Mouse (Mus musculus) limb, embryonic 13.5 days (tissue): ENCODE data around the gene Tmem161b. TPM values are rescaled to one million over a fixed set of nuclear protein-coding genes. Genes with fewer than 3 reads are reported as not detected.
"Not testable (repeated sequence)": the region's sequence is repeated elsewhere in the genome, so short reads cannot be mapped to it uniquely, and the experiment has no call there.

Source experiments
- ATAC-seq: fragments of 200-750 bp; cut with Nextera tagmentation; 2 replicates; pipeline ENCODE4 v1.8.0; 2017; ENCODE audit warnings: low read depth, moderate number of reproducible peaks, moderate TSS enrichment; ENCODE audit not compliant: low FRiP score
- H3K27ac ChIP-seq: fragments of 300-500 bp; sonication (generic); 2 replicates; pipeline ENCODE4 v1.5.1; 2015; ENCODE audit warnings: inconsistent platforms, mild to moderate bottlenecking, moderate library complexity
- H3K27me3 ChIP-seq: fragments of 300-500 bp; sonication (generic); 2 replicates; pipeline ENCODE4 v1.6.1; 2015; ENCODE audit warnings: mild to moderate bottlenecking, inconsistent platforms
- H3K36me3 ChIP-seq: fragments of 300-500 bp; sonication (generic); 2 replicates; pipeline ENCODE4 v1.6.1; 2015; ENCODE audit warnings: inconsistent platforms, mild to moderate bottlenecking, moderate library complexity
- H3K4me1 ChIP-seq: fragments of 300-500 bp; sonication (generic); 2 replicates; pipeline ENCODE4 v1.6.1; 2015; ENCODE audit warnings: inconsistent platforms
- H3K4me2 ChIP-seq: fragments of 300-500 bp; sonication (generic); replicated peaks from 2 replicates; pipeline ENCODE4 v1.6.1; 2015; ENCODE audit warnings: inconsistent platforms, mild to moderate bottlenecking, moderate library complexity
- H3K4me3 ChIP-seq: fragments of 300-500 bp; sonication (generic); 2 replicates; pipeline ENCODE4 v1.5.1; 2015; ENCODE audit warnings: moderate library complexity, mild to moderate bottlenecking, inconsistent platforms
- H3K9ac ChIP-seq: fragments of 300-500 bp; sonication (generic); 2 replicates; pipeline ENCODE4 v1.6.1; 2015; ENCODE audit warnings: mild to moderate bottlenecking, inconsistent platforms
- H3K9me3 ChIP-seq: fragments of 300-500 bp; sonication (generic); 2 replicates; pipeline ENCODE4 v1.6.1; 2016; ENCODE audit warnings: inconsistent platforms
- WGBS: fragments of 180-500 bp; shearing (Covaris S2); methylation state at CpG from one replicate; pipeline ENCODE4 v1.1.7; 2015; 5-methylcytosine and 5-hydroxymethylcytosine counted together
- polyA plus RNA-seq: library from polyadenylated mRNA; unstranded; fragments of >200 nt; fragmentation: Nextera tagmentation; extraction: Ambion mirVana; gene quantifications from 2 replicates; pipeline ENCODE4 v1.2.1, GENCODE M21; 2015

Gene Tmem161b
- polyA plus RNA-seq, result 15.5 and 16.7 TPM in 2 replicates

DNA sequence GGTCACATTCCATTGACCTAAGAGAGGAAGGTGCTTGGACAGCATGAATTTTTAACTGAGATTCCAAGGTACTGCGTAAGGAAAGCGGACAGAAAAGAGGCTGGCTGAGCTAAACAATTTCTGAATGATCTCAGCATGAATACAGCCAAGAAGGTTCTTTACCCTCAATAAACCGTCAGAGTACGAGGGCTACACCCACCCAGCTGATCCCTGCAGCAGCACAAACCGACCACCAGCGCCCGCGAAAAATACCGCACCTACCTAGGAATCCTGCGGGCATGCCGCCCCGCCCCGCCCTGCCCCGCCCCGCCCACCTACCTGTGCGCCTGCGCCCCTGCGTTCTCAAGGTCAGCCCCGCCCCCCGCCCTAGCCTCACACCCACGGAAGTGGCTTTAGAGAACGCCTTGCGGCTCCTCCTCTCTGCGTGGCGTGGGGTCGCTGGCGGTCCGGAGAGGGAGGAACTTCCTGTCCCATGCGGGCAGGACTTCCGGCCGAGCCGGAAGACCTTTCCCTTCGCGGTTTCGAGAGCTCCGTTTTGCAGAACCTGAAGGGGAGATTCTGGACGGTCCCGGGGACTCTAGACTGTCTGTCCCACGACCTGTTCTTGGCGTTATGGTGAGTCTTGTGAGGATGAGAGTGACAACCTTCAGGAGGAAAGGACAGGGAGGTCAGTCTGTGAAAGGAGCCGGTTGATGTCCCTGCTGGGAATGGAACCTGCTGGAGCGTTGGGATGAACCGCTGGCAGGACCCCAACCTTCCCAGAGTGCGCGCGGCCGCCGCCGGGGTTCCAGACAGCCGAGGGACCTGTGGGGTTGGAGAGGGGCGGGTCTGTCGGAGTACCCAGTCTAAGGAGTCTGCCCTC lies at the start of gene Tmem161b:
Gene Tmem161b, plus strand, starts transcription at position 477 of the 862 bp plus-strand sequence.
- H3K4me3 ChIP-seq, result peak within 1 kb of the TSS; percentile 79
- peaks cover 15% of the 10 kb centered on the region for H3K4me1 ChIP-seq

DNA sequence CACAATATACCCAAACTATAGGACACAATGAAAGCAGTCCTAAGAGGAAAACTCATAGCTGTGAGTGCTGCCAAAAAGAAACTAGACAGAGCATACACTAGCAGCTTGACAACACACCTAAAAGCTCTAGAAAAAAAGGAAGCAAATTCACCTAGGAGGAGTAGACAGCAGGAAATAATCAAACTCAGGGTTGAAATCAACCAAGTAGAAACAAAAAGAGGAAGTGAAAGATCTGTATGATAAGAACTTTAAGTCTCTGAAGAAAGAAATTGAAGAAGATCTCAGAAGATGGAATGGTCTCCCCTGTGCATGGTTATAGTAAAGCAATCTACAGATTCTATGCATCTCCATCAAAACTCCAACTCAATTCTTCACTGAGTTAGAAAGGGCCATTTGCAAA lies 36.3 kb upstream of the Tmem161b start:
- not testable (repeated sequence) for H3K4me2 ChIP-seq, H3K9me3 ChIP-seq, H3K27me3 ChIP-seq, H3K27ac ChIP-seq, H3K36me3 ChIP-seq, H3K9ac ChIP-seq, H3K4me3 ChIP-seq, H3K4me1 ChIP-seq, ATAC-seq

More for the DNA sequence above, at the start of gene Tmem161b:
- peak within 1 kb of the TSS; percentile 52; the same call in 1 of the 2 replicates for H3K27ac ChIP-seq
- H3K36me3 ChIP-seq, result no peaks in the 10 kb centered on the region
- no peaks in the 10 kb centered on the region for H3K9me3 ChIP-seq
- H3K9ac ChIP-seq, result peak within 1 kb of the TSS; percentile 87
- peak; percentile 99 for ATAC-seq
- H3K4me2 ChIP-seq, result peak within 1 kb of the TSS; percentile 89
- H3K27me3 ChIP-seq, result no peaks in the 10 kb centered on the region
- 1% methylated on average over 42 of the region's 52 CpGs for WGBS

DNA sequence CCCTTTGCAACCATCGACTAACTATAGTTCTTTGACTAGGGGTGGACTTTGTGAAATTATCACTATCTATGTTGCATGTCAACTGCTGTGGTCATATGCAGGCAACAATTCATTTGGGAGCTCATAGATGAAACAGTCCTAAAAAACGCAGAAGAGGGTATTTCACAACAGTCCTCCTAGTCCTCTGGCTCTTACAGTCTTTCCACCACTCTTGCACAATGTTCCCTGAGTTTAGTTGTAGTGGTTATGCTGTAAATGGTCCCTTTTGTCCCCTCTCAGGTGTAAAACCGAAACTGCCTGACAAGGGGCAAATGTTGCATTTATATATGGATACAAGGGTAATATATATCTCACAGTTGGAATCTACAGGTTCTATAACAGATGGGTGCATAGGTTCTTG lies 29.4 kb upstream of the Tmem161b start:
- Histone ChIP-seq H3K27ac (no peak overlapping the region), H3K9me3 (no peaks in the 10 kb centered on the region), H3K4me3 (no peak overlapping the region), H3K27me3 (no peaks in the 10 kb centered on the region), H3K4me2 (no peak overlapping the region), H3K36me3 (no peaks in the 10 kb centered on the region), H3K4me1 (no peaks in the 10 kb centered on the region), H3K9ac (no peak overlapping the region)
- WGBS, result 82% methylated on average over 3 of the region's 3 CpGs
- no peak for ATAC-seq

DNA sequence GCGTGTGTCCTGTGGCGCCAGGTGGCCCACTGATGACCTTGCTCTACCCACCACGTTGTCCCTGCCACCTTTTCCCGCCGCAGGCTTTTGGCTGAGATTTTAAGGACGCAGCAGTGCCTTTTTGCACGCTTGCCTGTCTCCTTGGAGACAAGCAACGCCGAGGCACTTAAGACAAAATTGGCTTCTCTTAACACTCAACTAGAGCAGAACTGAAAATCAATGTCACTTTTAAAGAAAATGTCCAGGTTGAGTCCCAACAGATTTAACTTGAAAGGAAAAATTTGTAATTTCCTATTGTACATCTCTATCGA lies 541 bp downstream of the Tmem161b start:
- Histone ChIP-seq H3K4me3 (peak overlapping the region; percentile 79), H3K9me3 (no peaks in the 10 kb centered on the region), H3K4me1 (peaks cover 15% of the 10 kb centered on the region), H3K27me3 (no peaks in the 10 kb centered on the region), H3K36me3 (no peaks in the 10 kb centered on the region; the same call in 1 of the 2 replicates), H3K9ac (peak overlapping the region; percentile 87), H3K4me2 (peak overlapping the region; percentile 89), H3K27ac (peak overlapping the region; percentile 52; the same call in 1 of the 2 replicates)
- no peak for ATAC-seq
- WGBS, result 5% methylated on average over 10 of the region's 10 CpGs

DNA sequence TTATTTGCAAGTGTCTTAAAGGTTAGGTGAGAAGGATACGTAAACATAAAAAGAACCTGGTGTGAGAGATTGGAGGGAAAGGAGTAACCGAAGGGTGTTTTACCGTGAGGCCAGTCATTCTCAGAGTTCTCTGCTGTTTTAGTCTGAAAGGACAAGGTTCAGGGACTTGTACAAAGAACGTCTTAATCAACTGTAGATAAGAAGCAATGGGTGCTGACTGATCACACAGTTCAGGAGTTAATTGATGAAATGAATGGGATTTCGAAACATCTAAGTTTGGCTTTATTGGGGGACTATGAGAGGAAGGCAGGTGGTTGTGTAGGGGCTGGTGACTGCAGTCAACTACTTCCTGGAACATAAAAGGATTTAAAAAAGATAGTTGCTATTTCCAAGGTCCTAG lies 922 bp downstream of the Tmem161b start:
- H3K4me2 ChIP-seq, result peak overlapping the region; percentile 89
- H3K27ac ChIP-seq, result no peak overlapping the region
- peak overlapping the region; percentile 87; the same call in 1 of the 2 replicates for H3K9ac ChIP-seq
- 54% methylated on average over 5 of the region's 5 CpGs for WGBS
- no peaks in the 10 kb centered on the region; the same call in 1 of the 2 replicates for H3K36me3 ChIP-seq
- H3K9me3 ChIP-seq, result no peaks in the 10 kb centered on the region
- H3K27me3 ChIP-seq, result no peaks in the 10 kb centered on the region
- no peak for ATAC-seq
- H3K4me3 ChIP-seq, result peak overlapping the region; percentile 79
- H3K4me1 ChIP-seq, result peaks cover 15% of the 10 kb centered on the region

DNA sequence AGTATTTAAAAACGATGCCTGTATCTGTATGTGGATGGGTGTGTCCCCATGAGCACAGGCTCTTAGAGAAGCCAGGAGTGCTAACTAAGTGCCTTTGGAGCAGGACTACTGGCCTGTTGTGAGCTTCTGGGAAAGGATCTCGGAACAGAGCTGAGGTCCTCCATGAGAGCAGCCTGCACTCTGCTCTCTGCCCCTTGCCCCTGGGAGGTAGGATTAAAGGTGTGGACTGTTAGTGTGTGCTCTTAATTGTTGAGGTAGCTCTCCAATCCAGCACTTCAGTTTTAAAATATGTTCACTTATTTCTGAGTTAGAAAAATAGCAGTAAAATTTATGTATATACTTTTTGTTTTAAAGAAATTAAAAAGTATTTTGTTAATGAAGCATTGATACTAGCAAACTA lies 11.9 kb downstream of the Tmem161b start:
- peaks cover 23% of the 10 kb centered on the region for H3K9me3 ChIP-seq
- no peak overlapping the region for H3K4me2 ChIP-seq
- no peak overlapping the region for H3K9ac ChIP-seq
- peaks cover 21% of the 10 kb centered on the region for H3K36me3 ChIP-seq
- 90% methylated on average over 2 of the region's 2 CpGs for WGBS
- H3K4me1 ChIP-seq, result no peaks in the 10 kb centered on the region
- H3K27ac ChIP-seq, result no peak overlapping the region
- no peak for ATAC-seq
- H3K27me3 ChIP-seq, result no peaks in the 10 kb centered on the region
- no peak overlapping the region for H3K4me3 ChIP-seq

DNA sequence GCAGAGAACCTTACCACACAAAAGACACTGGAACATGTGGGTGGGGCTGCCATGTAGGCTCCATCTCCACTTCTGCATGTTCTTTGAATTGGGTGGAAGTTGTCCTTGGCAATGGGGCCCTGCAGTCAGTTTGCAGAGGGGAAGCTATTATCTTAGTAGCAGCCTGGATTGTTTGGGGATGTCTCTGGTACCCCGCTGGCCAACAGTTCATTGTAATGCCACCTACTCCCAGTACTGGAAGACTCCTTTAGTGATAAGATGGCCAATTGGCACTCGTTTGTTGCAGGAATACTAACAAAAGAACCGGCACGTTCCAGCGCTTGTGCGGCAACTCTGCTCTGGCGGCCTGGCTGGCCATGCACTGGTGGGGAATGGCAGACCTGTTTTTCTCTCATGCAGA lies 14.7 kb downstream of the Tmem161b start:
- no peak for ATAC-seq
- H3K9me3 ChIP-seq, result peaks cover 23% of the 10 kb centered on the region
- no peak overlapping the region for H3K4me2 ChIP-seq
- no peak overlapping the region for H3K4me3 ChIP-seq
- no peaks in the 10 kb centered on the region for H3K27me3 ChIP-seq
- peaks cover 21% of the 10 kb centered on the region for H3K36me3 ChIP-seq
- no peak overlapping the region for H3K27ac ChIP-seq
- H3K9ac ChIP-seq, result no peak overlapping the region
- whole genome bisulfite sequencing, result 93% methylated on average over 7 of the region's 7 CpGs
- no peaks in the 10 kb centered on the region for H3K4me1 ChIP-seq

DNA sequence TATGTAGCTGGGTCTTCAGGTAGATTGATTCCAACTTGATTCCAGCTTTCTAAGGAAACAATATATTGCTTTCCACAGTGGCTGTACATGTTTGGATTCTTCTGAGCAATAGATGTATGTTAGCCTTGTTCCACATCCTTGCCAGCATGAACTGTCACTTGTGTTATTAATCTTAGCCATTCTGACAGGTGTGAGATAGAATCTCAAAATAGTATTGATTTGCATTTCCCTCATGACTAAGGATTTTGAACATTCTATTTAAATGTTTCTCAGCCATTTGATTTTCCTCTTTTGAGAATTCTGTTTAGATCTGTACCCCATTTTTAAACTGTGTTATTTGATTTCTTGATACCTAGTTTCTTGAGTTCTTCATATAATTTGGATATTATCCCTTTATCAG lies 16.1 kb downstream of the Tmem161b start:
- Histone ChIP-seq H3K27ac (no peak overlapping the region), H3K27me3 (no peaks in the 10 kb centered on the region), H3K4me1 (no peaks in the 10 kb centered on the region), H3K36me3 (peaks cover 21% of the 10 kb centered on the region), H3K4me2 (no peak overlapping the region), H3K4me3 (no peak overlapping the region), H3K9me3 (peaks cover 23% of the 10 kb centered on the region), H3K9ac (no peak overlapping the region)
- no peak for ATAC-seq

DNA sequence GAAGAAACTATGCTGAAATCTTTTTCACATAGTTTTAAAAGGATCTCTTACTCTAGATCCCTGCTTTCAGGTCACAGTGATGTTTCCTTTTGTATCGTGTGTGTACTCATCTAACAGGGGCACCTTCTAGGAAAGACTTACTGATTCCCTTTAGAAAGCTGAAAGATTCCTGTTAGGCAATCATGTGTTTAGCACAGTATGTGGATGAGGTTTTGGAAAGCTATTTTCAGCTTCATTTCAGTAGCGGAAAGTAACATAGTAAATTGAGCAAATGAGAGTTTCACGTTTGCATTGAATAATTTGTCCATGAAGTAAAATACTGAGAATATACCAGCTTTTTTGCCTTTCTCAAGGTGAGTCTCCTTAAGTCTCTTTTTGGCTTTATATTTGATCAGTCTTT lies 26.0 kb downstream of the Tmem161b start:
- H3K9me3 ChIP-seq, result no peaks in the 10 kb centered on the region
- no peak overlapping the region for H3K27ac ChIP-seq
- no peak for ATAC-seq
- no peaks in the 10 kb centered on the region for H3K27me3 ChIP-seq
- H3K4me2 ChIP-seq, result no peak overlapping the region
- no peaks in the 10 kb centered on the region; the same call in 1 of the 2 replicates for H3K36me3 ChIP-seq
- 79% methylated on average over 3 of the region's 3 CpGs for WGBS
- no peaks in the 10 kb centered on the region for H3K4me1 ChIP-seq
- H3K4me3 ChIP-seq, result no peak overlapping the region
- H3K9ac ChIP-seq, result no peak overlapping the region

DNA sequence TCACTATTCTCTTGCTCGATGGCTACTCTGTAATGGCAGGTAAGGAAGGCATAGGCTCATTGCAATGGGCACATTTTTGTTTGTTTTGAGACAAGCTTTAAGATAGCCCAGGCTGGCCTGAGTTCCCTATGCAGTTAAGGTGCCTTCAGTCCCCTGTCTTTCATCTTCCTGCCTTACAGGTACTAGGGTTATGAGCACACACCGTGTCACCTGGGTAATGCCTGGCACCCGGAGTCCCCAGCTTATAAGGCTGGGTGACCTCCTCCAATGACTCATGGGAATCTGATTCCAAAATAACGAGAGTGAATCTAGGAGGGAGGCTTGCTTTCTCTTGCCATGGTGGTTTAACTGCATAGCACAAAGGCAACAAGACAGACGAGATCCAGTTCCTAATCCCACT lies 29.2 kb downstream of the Tmem161b start:
- Histone ChIP-seq H3K27ac (no peak overlapping the region), H3K4me1 (no peaks in the 10 kb centered on the region), H3K36me3 (no peaks in the 10 kb centered on the region), H3K4me3 (no peak overlapping the region), H3K4me2 (no peak overlapping the region), H3K9me3 (no peaks in the 10 kb centered on the region), H3K27me3 (no peaks in the 10 kb centered on the region), H3K9ac (no peak overlapping the region)
- no peak for ATAC-seq
- 79% methylated on average over 5 of the region's 5 CpGs for WGBS

DNA sequence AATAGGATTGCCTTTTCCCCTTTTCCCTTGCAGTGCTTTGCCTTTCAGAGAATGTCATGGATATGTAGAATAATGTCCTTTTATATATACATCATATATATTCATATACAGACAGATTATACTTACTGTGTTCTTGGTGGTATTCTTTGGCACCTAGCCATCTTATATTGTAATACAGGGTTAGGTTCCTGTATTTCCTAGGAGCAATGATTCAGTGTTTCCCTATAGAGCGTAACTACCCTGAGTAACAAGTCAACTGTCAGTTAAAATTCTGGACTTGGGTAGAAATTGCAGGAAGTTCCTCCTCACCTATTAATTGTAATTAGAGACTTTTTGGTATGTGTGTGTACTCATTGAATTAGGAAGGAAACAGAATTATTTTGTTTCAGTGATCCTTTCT lies 33.0 kb downstream of the Tmem161b start:
- Histone ChIP-seq H3K9ac (no peak overlapping the region), H3K27ac (no peak overlapping the region), H3K9me3 (no peaks in the 10 kb centered on the region), H3K27me3 (no peaks in the 10 kb centered on the region), H3K4me1 (no peaks in the 10 kb centered on the region), H3K36me3 (peaks cover 6% of the 10 kb centered on the region; the same call in 1 of the 2 replicates), H3K4me2 (no peak overlapping the region), H3K4me3 (no peak overlapping the region)
- ATAC-seq, result no peak
- 95% methylated on average over 1 of the region's 1 CpGs for WGBS

DNA sequence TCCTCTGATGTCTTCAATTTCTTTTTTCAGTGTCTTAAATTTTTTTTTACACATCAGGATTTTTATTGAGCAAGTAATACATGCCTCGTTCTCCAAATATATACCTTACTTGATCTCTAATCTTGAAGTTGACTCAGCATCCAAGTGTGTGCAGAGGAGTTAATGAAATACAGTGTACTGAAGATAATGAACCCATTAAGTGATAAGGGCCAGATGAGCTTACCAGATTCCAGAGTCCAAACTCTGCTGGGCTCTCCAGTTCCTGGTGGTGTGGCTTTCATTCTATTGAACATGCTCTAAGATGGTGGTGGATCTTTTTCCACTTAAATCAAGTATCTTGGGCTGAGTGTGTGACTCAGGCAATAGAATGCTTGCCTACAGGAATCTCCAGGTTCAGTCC lies 42.3 kb downstream of the Tmem161b start:
- not testable (repeated sequence) for H3K9me3 ChIP-seq, H3K27ac ChIP-seq, H3K4me3 ChIP-seq, H3K27me3 ChIP-seq, H3K4me2 ChIP-seq, ATAC-seq, H3K9ac ChIP-seq, H3K4me1 ChIP-seq
- 93% methylated on average over 1 of the region's 1 CpGs for WGBS
- peaks cover 32% of the 10 kb centered on the region for H3K36me3 ChIP-seq

DNA sequence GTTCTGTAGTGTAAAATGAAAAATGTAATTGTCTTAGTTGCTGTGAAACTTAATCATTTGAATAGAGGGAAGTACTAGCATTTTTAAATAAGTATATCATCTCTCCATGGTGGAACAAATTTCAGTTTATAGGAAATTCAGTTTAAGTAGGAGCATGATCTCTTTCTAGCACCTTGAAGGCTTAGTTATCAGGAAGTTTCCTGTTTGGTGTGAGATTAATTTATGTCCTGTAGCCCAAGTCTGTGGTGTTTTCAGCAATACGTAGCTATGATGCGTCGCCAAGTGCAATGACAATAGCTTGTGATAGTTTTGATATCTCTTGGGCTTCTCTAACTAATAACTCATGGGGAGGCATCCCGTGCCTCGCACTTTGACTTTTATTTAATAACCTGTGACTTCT lies 54.1 kb downstream of the Tmem161b start:
- H3K27ac ChIP-seq, result no peak overlapping the region
- H3K9me3 ChIP-seq, result no peaks in the 10 kb centered on the region
- H3K4me3 ChIP-seq, result no peak overlapping the region
- no peak overlapping the region for H3K9ac ChIP-seq
- 96% methylated on average over 5 of the region's 5 CpGs for WGBS
- no peak overlapping the region for H3K4me2 ChIP-seq
- H3K27me3 ChIP-seq, result no peaks in the 10 kb centered on the region
- H3K4me1 ChIP-seq, result no peaks in the 10 kb centered on the region
- ATAC-seq, result no peak
- peaks cover 17% of the 10 kb centered on the region for H3K36me3 ChIP-seq
